Mouse (Mus musculus): ENCODE data around the gene Cx3cl1. TPM values are rescaled to one million over a fixed set of nuclear protein-coding genes. Genes with fewer than 3 reads are reported as not detected.

Gene Cx3cl1
- total and polyA plus RNA-seq, 2 experiments from 2014 or later = 105 to 111 TPM

DNA sequence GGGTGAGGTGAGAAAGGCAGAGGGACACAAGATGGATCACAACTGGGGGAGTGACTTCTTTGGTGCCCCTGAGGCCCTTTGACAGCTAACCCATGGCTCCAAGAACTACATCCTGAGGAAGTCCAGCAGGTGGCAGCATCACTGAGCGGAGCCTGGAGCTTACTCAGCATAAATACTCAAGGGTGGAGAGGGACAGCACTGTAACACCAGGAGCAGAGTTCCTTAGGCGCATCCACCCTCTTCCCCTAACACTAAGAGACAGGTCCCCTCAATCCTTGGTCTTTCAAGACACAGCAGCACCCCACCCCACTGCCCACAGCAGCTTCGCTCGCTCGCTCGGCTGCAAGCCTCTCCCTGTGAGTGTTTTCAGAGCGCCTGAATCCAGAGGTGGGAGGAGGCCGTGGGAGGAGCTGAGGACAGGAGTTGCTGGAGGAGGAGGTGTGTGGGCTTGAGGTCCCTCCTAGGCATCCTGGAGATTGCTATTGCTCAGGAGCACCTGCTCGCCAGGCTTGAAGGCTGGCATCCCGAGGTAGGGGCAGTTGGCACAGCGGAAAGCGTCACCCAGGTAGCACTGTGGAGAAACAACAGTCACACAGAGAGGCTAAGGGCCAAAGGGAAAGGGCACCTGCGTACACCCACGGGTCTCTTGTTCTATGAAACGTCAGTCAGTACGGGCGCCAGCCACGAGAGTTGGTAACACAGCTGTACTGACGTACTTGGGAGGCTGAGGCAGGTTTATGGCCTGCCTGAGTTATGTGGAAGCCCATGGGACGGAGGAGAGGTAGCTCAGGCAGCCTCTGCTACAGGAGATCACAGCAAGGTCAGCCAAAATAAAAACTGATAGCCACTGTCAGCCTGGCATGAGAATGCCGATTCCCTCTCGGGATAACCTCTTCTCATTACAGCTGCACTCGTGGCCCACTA is 51.1 kb downstream of the Cx3cl1 start:
- ATAC-seq (ENCODE audit: low FRiP score) (peak; percentile 59), DNase-seq (ENCODE audit: low spot score) (peak; percentile 72)
- no peak overlapping the region for H3K27ac ChIP-seq (ENCODE audit: low read depth, low read length)
- no peak overlapping the region for H3K9ac ChIP-seq (replicated peaks; ENCODE audit: low read length, poor library complexity, severe bottlenecking)
- H3K4me3 ChIP-seq (ENCODE audit: low read depth, low read length) = no peak overlapping the region
- peaks cover 41% of the 10 kb centered on the region for H3K36me3 ChIP-seq (ENCODE audit: insufficient read depth, low read length)
- 83% methylated on average over 23 of the region's 23 CpGs for WGBS
- no peaks in the 10 kb centered on the region for H3K4me1 ChIP-seq (ENCODE audit: insufficient read depth, low read length)
- TF ChIP-seq CTCF (IDR thresholded peaks at IDR 0.05) = peak; percentile 84
- no peak overlapping the region for H3K4me2 ChIP-seq (ENCODE audit: low read depth, low read length, poor library complexity, severe bottlenecking)
- H3K9me3 ChIP-seq (ENCODE audit: low read length) = no peaks in the 10 kb centered on the region
- no peaks in the 10 kb centered on the region for H3K27me3 ChIP-seq (ENCODE audit: insufficient read depth, low read length)

GRCm38 (mm10) chr8:94825170-94825569 is 53.4 kb downstream of the Cx3cl1 start:
- no peaks in the 10 kb centered on the region for H3K4me1 ChIP-seq (ENCODE audit: insufficient read depth, low read length)
- H3K27me3 ChIP-seq (ENCODE audit: insufficient read depth, low read length) = no peaks in the 10 kb centered on the region
- no peak for ATAC-seq (ENCODE audit: low FRiP score)
- TF ChIP-seq CTCF (IDR thresholded peaks at IDR 0.05) = no peak
- no peak overlapping the region for H3K9ac ChIP-seq (replicated peaks; ENCODE audit: low read length, poor library complexity, severe bottlenecking)
- no peak overlapping the region for H3K27ac ChIP-seq (ENCODE audit: low read depth, low read length)
- no peak overlapping the region for H3K4me3 ChIP-seq (ENCODE audit: low read depth, low read length)
- WGBS = 85% methylated on average over 6 of the region's 6 CpGs
- peaks cover 45% of the 10 kb centered on the region for H3K36me3 ChIP-seq (ENCODE audit: insufficient read depth, low read length)
- no peak overlapping the region for H3K4me2 ChIP-seq (ENCODE audit: low read depth, low read length, poor library complexity, severe bottlenecking)
- DNase-seq (ENCODE audit: low spot score) = no peak
- no peaks in the 10 kb centered on the region for H3K9me3 ChIP-seq (ENCODE audit: low read length)

DNA sequence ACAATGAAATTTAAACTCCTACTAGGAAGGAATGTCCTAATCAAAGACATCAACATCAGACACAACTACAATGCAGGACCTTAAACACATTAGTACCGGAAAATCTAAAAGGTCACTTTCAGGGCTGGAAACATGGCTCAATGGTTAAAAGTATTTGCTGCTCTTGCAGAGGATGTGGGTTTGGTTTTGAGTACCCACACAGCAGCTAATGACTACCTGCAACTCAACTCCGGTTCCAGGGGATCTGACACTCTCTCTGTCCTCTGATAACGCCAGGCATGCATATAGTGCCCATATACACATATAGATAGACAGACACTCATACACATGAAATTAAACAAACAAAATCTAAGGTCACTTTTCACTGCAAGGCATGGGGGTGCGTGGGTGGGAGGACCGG is 54.4 kb downstream of the Cx3cl1 start:
- no peak overlapping the region for H3K27ac ChIP-seq (ENCODE audit: low read depth, low read length)
- no peak overlapping the region for H3K9ac ChIP-seq (replicated peaks; ENCODE audit: low read length, poor library complexity, severe bottlenecking)
- H3K36me3 ChIP-seq (ENCODE audit: insufficient read depth, low read length) = peaks cover 45% of the 10 kb centered on the region
- H3K9me3 ChIP-seq (ENCODE audit: low read length) = no peaks in the 10 kb centered on the region
- no peak for TF ChIP-seq CTCF (IDR thresholded peaks at IDR 0.05)
- DNase-seq (ENCODE audit: low spot score) (no peak), ATAC-seq (ENCODE audit: low FRiP score) (no peak)
- no peak overlapping the region for H3K4me3 ChIP-seq (ENCODE audit: low read depth, low read length)
- no peak overlapping the region for H3K4me2 ChIP-seq (ENCODE audit: low read depth, low read length, poor library complexity, severe bottlenecking)
- WGBS = 97% methylated on average over 5 of the region's 5 CpGs
- no peaks in the 10 kb centered on the region for H3K27me3 ChIP-seq (ENCODE audit: insufficient read depth, low read length)
- H3K4me1 ChIP-seq (ENCODE audit: insufficient read depth, low read length) = no peaks in the 10 kb centered on the region

- Histone ChIP-seq H3K4me3 (ENCODE audit: low read depth, low read length) (no peak overlapping the region), H3K27me3 (ENCODE audit: insufficient read depth, low read length) (no peaks in the 10 kb centered on the region), H3K4me1 (ENCODE audit: insufficient read depth, low read length) (no peaks in the 10 kb centered on the region), H3K36me3 (ENCODE audit: insufficient read depth, low read length) (peaks cover 38% of the 10 kb centered on the region), H3K27ac (ENCODE audit: low read depth, low read length) (no peak overlapping the region), H3K9ac (replicated peaks; ENCODE audit: low read length, poor library complexity, severe bottlenecking) (no peak overlapping the region), H3K4me2 (ENCODE audit: low read depth, low read length, poor library complexity, severe bottlenecking) (no peak overlapping the region), H3K9me3 (ENCODE audit: low read length) (no peaks in the 10 kb centered on the region)
- TF ChIP-seq CTCF (IDR thresholded peaks at IDR 0.05) = no peak
- ATAC-seq (ENCODE audit: low FRiP score) = no peak
- DNase-seq (ENCODE audit: low spot score) = no peak
- WGBS = 93% methylated on average over 6 of the region's 6 CpGs
Measured at GRCm38 (mm10) chr8:94828284-94828683, 56.5 kb downstream of the Cx3cl1 start.

Other genes with a start within 250 kb of the Cx3cl1 start
- gene Cpne2, start 239.0 kb upstream of the Cx3cl1 start, total RNA-seq (2014; rRNA removed) = 42.4 and 46.3 TPM in 2 replicates
- gene Cpne2, start 239.0 kb upstream of the Cx3cl1 start, polyA plus RNA-seq (2015; fragmentation: Nextera tagmentation; extraction: Ambion mirVana) = 34.3 and 43.3 TPM in 2 replicates
- gene Rspry1, start 170.1 kb upstream of the Cx3cl1 start, total RNA-seq (2014; rRNA removed) = 42.7 and 53.2 TPM in 2 replicates
- gene Rspry1, start 170.1 kb upstream of the Cx3cl1 start, polyA plus RNA-seq (2015; fragmentation: Nextera tagmentation; extraction: Ambion mirVana) = 35.5 and 35.9 TPM in 2 replicates
- gene Fam192a, start 170.0 kb upstream of the Cx3cl1 start, total RNA-seq (2014; rRNA removed) = 29.2 and 36.3 TPM in 2 replicates
- 59.6 and 62.2 TPM in 2 replicates for gene Fam192a, start 170.0 kb upstream of the Cx3cl1 start, polyA plus RNA-seq (2015; fragmentation: Nextera tagmentation; extraction: Ambion mirVana)
- 146 and 246 TPM in 2 replicates for gene Arl2bp, start 105.4 kb upstream of the Cx3cl1 start, total RNA-seq (2014; rRNA removed)
- 180 and 187 TPM in 2 replicates for gene Arl2bp, start 105.4 kb upstream of the Cx3cl1 start, polyA plus RNA-seq (2015; fragmentation: Nextera tagmentation; extraction: Ambion mirVana)
- gene Pllp, start 75.7 kb upstream of the Cx3cl1 start, total RNA-seq (2014; rRNA removed) = 8.4 and 9.8 TPM in 2 replicates
- 8.6 and 10.5 TPM in 2 replicates for gene Pllp, start 75.7 kb upstream of the Cx3cl1 start, polyA plus RNA-seq (2015; fragmentation: Nextera tagmentation; extraction: Ambion mirVana)
- not detected in 2 replicates for gene Ccl22, start 26.4 kb upstream of the Cx3cl1 start, total RNA-seq (2014; rRNA removed)
- not detected in 2 replicates for gene Ccl22, start 26.4 kb upstream of the Cx3cl1 start, polyA plus RNA-seq (2015; fragmentation: Nextera tagmentation; extraction: Ambion mirVana)
- 8.5 TPM in 1 of 2 replicates, not detected in the other for gene Ccl17, start 38.4 kb downstream of the Cx3cl1 start, total RNA-seq (2014; rRNA removed)
- 4.4 and 4.7 TPM in 2 replicates for gene Ccl17, start 38.4 kb downstream of the Cx3cl1 start, polyA plus RNA-seq (2015; fragmentation: Nextera tagmentation; extraction: Ambion mirVana)
- 101 and 110 TPM in 2 replicates for gene Coq9, start 66.3 kb downstream of the Cx3cl1 start, total RNA-seq (2014; rRNA removed)
- gene Coq9, start 66.3 kb downstream of the Cx3cl1 start, polyA plus RNA-seq (2015; fragmentation: Nextera tagmentation; extraction: Ambion mirVana) = 46.5 and 54.8 TPM in 2 replicates
- 60.6 and 62.7 TPM in 2 replicates for gene Ciapin1, start 66.3 kb downstream of the Cx3cl1 start, total RNA-seq (2014; rRNA removed)
- gene Ciapin1, start 66.3 kb downstream of the Cx3cl1 start, polyA plus RNA-seq (2015; fragmentation: Nextera tagmentation; extraction: Ambion mirVana) = 162 and 164 TPM in 2 replicates
- gene Polr2c, start 85.4 kb downstream of the Cx3cl1 start, total RNA-seq (2014; rRNA removed) = 62.5 and 70.5 TPM in 2 replicates
- 93.3 and 101 TPM in 2 replicates for gene Polr2c, start 85.4 kb downstream of the Cx3cl1 start, polyA plus RNA-seq (2015; fragmentation: Nextera tagmentation; extraction: Ambion mirVana)
- 154 and 155 TPM in 2 replicates for gene Dok4, start 104.3 kb downstream of the Cx3cl1 start, total RNA-seq (2014; rRNA removed)
- gene Dok4, start 104.3 kb downstream of the Cx3cl1 start, polyA plus RNA-seq (2015; fragmentation: Nextera tagmentation; extraction: Ambion mirVana) = 95.0 and 104 TPM in 2 replicates
- gene Ccdc102a, start 146.1 kb downstream of the Cx3cl1 start, total RNA-seq (2014; rRNA removed) = 5.4 and 6.1 TPM in 2 replicates
- 3.6 and 3.7 TPM in 2 replicates for gene Ccdc102a, start 146.1 kb downstream of the Cx3cl1 start, polyA plus RNA-seq (2015; fragmentation: Nextera tagmentation; extraction: Ambion mirVana)
- gene Adgrg5, start 151.7 kb downstream of the Cx3cl1 start, total RNA-seq (2014; rRNA removed) = not detected in 2 replicates
- gene Adgrg5, start 151.7 kb downstream of the Cx3cl1 start, polyA plus RNA-seq (2015; fragmentation: Nextera tagmentation; extraction: Ambion mirVana) = 0.17 and 0.21 TPM in 2 replicates
- gene Adgrg1, start 202.7 kb downstream of the Cx3cl1 start, total RNA-seq (2014; rRNA removed) = 218 and 247 TPM in 2 replicates
- 114 and 125 TPM in 2 replicates for gene Adgrg1, start 202.7 kb downstream of the Cx3cl1 start, polyA plus RNA-seq (2015; fragmentation: Nextera tagmentation; extraction: Ambion mirVana)
- gene Adgrg3, start 245.7 kb downstream of the Cx3cl1 start, total RNA-seq (2014; rRNA removed) = 1.5 and 1.7 TPM in 2 replicates
- 0.59 and 0.88 TPM in 2 replicates for gene Adgrg3, start 245.7 kb downstream of the Cx3cl1 start, polyA plus RNA-seq (2015; fragmentation: Nextera tagmentation; extraction: Ambion mirVana)